Mouse (Mus musculus): ENCODE measurements at regions not wholly inside any gene's neighbourhood (a gene's known extent, or its start where the extent isn't known, plus 50 kb on each side); places are given as distances from the start of the nearest gene placed in this dataset.

DNA sequence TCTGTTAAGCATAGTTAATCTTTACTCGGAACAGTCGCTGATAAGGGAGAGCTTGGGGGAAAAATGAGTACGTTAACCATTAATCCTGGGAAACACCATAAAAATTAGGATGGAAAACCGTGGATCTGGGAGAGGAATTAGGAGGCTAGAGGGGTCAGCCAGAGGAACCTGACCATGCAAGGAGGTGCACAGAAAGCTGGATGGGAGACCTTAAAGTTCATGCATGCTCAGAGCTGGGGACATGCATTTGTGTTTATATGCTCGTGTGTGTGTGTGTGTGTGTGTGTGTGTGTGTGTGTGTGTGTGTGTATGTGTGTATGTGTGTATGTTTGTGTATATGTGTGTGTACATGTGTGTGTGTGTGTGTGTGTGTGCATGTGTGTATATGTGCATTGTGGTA is 143.2 kb upstream of the Irf2bp2 start:
- DNase-seq: no peak

DNA sequence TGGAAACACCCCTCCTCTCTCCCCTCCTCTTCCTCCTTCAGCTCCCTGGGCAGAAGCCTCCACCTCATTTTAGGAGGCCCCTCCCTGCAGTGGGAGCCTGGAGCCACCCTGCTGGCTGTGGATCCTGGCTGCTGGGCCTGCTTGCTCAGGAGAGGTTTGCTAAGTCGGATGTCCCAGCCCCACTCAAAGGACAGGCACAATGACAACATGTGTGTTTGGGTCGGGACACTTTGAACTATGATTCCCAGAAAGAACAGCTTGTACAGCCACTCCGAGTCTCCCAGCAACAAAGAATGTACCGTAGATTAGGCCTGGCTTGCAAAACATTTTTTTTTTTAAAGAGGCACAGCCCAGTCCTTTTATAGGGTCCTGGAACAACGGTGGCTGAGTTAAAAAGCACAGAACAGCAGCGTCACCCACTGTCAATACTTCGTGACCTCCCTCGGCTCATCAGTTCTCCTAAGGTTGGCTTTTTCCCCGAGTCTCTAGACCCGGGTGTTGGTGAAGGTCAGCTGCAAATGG is 142.7 kb upstream of the Irf2bp2 start:
- no peak for DNase-seq

DNA sequence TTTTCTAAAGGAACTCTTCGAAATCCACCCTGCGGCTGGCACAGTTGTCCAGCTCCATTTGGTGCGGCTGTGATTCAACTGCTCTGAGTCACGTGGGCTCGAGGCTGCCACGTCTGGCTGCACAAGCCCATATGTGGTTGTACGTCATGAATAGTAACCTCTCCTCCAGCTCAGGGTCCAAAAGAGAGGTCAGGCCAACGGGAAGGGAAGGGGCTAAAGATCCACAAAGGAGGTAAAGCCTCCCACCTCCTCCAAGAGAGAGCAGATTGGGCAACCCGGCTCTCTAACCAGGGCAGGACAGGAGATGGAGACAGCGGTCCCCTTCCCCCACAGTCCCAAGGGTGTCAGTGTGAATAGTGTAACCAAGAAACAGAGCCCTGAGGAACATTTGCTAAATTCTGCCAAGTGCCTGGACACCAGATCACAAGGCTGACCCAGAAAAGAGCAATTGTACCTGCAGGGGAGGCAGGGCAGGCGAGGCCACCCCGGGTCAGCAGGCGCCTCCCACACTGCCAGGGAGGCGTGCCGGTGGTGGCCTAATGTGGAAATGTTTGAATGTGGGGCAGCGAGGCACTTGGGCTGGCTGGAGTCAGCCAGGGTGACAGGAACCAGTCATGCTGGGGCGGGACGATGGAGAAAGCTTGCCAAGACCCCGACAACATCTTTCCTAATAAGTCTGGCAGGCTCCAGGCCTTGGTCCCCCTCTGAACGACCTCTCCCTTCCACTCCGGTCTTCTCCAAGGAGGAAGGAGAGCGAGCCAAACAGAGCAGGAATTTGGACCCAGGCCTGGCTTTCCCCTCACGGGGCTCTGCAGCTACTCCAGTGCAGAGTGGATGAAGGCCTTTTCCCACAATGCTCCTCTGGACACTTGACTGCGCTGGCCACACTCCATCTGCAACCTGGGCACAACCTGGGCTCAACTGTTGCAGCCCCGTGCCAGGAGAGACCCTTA is 142.0 kb upstream of the Irf2bp2 start:
- DNase-seq: peak; percentile 71

DNA sequence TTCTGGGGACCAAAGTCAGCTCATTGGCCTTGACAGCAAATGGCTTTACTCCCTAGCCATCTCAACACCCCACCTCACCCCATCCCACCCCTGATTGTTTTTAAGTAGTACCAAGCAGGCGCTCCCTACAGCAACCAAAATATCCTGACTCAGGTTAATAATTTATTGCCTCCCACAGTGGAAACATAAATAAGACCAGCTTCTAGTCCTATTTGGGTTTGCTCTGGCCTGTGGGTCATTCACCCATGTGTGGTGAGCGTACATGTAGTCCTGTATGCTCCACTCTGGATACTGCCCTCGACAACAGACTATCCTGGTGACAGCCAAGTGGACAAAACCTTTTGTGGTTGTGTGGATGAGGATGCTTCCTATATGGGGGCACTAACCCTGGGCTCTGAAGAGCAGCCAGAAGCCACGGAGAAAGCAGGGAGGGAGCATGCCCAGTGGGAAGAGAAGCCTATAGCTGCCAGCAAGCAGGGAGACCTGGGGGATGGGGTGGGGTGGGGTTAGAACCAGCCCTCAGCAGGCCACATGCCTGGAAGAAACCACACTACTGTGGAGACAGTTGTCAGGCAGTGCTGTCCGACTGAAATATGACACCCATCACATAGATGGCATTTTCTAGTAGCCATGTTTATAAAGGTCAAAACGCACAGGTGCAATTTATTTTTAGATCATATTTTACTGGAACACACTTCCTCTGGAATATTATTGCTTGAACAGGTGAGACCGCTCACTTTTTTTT is 141.1 kb upstream of the Irf2bp2 start:
- DNase-seq: no peak

DNA sequence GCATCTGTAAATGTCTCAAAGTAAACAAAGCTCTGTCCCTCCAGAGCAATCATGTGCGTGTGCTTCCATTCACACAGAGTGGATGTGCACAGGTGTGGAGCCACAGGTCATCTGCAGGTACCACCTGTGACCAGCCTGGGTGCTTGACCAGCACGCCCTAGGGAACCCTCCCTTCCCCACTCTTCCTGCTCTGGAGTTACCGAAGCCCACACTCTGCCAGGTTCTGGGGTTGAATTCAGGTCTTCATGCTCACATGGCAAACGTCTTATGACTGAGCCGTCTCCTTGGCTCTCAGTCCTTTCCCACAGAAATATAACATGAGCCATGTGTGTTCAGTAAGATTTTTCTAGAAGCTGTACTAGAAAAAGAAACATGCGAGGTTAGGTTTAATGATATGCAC is 140.0 kb upstream of the Irf2bp2 start:
- no peak for DNase-seq

DNA sequence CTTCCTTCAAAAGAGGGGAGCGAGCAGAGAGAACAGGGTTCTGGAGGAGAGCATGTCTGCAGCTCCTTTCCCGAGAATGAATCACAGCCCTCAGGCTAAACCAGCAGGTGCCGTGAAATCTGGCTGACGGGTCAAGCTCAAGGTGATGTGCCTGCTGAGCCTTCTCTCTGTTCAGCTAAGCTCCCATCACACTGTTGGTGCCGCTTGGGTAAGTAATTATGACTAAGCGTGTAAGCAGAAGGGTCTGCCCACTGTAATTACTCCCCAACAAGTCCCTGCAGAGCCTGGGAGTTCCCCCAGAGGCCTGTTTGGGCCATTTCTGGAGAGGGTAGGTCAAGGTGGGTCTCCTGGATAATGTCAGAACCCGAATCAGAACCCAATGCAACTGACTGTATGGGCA is 139.5 kb upstream of the Irf2bp2 start:
- DNase-seq: no peak

DNA sequence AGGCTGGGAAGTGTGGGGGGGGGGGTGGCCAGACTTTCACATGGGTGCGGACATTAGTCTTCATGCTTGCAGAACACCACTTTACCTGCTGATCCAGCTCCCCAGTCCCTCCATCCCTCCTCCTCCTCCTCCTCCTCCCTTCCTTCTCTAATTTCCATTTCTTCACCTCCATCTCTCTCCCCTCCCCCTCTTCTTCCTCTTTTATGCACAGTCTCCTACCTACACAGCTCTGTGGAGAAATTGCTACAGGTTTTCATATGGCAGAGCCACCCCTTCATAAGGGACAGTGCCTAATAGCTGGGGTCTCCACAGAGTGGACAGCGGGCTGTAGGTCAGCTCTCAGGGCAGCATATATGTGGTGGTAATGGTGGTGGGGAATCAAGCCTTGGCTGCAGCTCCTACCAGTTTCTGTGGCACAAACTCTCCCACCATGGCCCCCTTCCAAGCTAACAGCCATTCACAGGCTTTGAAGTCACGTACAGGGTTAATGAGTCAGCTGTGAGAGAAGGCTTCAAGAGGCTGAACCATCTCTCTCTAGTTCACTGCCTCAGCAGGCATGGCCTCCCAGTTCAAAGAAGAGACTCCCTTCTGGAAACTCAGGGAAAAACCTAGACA is 136.3 kb upstream of the Irf2bp2 start:
- DNase-seq: no peak

DNA sequence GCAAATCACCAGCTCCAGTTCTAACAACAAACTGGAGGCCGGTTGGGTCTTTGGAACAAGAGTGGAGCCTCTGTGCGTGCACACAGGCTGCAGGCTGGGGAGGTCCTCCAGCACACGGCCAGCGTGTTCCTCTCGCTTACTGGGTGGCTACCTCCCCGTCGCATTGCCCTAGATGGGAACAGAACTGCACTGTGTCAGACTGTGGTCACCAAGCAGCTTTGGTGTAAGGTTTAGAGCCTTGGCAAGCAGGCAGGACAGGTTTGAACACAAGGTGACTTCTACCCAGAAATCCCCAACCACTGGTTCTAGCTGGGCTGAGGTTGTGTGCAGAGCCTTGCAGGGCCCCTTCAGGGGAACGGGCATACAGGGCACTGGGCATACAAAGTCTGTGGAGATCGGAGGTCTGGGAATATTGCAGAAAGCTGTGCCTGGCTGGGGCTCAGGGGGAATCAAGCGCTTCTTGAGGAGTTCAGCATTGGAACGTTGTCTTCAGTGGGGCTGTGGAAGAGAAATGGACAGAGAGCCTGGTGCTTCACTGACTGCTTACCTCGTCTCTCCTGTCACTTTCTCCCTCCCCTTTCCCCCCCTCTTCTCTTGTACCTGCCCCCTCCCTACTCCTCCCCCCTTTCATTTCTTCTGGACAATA is 135.3 kb upstream of the Irf2bp2 start:
- no peak for DNase-seq

DNA sequence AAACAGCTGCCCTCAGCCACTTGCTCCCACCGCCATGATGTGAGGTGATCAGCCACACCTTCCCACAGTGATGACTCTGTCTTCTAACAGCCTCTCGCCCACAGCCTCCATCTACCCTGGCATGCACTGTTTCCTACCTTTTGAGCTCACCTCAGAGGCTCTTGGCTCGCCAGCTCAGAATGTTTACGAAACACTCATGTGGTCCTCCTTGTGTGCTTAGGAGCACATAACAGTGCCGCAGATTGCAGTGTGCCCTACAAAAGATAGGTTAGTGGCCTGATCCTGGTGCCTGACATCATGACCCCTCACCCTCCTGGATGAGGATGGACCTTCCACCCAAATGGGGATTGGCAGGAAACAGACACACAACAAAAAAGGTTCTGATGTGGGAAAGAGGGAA is 134.3 kb upstream of the Irf2bp2 start:
- no peak for DNase-seq

DNA sequence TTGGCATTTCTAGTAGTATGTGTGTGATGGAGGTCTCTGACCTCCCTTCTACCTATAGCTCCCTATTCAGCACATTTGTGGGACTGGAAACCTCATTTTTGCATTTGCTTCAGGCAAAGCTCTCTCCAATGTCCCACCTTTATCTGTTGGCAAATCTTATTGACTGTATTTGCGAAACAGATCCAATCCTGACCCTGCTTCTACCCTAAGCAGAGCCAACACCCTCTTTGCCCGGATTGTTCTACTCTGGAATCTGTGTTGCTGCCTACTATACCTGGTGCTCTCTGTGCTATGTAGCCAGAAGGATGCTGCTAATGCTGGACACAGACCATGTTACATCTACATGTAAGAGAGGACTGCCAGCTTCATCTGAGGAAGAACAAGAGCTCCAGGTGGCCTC is 133.3 kb upstream of the Irf2bp2 start:
- DNase-seq: no peak

DNA sequence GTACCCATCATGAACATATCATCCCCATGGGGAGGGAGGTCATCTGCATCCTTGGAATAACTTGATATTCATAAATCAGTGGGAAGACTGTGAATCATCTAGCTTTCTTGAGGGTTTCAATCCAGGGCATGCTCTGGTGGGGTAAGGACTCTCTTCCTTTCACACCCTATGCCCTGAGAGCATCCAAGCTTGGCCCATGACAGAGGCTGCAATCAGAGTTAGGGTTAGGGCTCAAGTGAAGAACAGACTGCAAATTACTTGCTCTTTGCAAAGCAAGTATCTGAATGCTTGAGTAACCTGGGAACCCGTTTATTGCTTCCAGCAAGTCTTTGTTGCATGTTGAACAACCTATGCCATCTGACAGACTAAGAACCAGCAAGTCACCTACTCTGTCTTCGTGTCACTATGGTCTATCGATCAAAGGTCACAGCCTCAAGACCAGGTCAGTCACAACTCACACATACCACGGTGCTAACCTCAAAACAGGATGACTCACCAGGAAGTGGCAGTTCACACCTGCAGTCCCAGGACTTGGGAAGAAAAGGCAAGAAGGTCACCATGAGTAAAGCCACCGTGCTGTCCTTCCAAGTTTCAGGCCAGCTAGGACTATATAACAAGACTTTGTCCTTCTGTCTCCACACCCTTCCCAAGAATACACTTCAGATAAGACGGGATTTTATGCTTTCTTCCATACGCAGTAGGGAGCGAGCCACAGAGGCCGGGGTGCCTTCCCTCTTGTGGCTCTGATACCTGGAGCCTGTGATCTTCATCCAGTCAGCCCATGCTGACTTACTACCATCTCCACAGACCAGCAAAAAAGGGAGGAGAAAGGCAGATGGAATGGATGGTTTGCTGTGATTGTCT is 129.7 kb upstream of the Irf2bp2 start:
- no peak for DNase-seq

DNA sequence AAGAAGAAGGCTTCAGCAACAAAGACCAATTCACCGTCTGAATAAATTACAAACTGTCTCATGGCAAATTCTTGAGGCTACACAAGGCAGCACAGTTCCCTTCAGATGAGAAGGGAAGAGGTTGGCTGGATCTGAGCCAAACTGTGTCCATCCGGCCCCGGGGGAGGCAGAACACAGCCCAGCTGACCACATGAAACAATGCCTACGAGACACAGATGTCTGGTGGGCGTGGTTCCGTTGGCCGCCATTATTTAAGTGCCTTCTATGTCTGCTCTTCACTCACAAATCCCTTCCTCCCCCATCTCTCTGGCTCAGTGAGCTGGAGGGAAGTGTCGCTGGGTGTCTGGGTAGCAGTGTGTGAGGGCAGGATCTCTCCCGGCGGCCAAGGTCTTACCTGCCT is 127.8 kb upstream of the Irf2bp2 start:
- DNase-seq: no peak

DNA sequence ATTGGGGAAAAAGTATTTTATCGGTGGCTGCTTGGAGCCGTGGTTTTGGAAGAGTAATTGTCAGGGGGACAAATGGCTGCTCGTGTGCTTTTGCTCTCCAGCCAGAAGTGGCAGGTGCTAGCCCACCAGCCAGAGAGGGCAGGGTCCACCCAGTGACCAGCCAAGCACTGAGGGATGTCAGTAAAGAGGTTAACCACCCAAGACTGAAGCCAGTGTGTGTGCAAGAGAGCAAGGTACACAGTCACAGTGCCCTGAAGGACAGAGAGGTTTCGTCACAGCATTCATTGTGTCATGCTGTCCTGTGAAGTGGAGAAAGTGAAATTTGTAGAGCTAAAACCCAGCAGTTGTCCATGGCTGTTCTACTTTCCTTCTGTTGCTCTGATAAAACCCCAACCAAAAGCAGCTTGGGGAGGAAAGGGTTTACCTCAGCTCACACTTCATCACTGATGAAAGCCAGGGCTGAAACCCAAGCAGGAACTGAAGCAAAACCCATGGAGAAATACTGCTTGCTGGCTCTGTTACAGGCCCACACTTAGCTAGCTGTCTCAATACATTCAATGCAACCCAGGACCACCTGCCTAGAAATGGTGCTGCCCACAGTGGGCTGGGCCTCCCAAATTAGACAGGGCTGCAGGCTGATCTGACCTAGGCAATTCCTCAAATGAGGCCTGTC is 126.8 kb upstream of the Irf2bp2 start:
- DNase-seq: no peak

DNA sequence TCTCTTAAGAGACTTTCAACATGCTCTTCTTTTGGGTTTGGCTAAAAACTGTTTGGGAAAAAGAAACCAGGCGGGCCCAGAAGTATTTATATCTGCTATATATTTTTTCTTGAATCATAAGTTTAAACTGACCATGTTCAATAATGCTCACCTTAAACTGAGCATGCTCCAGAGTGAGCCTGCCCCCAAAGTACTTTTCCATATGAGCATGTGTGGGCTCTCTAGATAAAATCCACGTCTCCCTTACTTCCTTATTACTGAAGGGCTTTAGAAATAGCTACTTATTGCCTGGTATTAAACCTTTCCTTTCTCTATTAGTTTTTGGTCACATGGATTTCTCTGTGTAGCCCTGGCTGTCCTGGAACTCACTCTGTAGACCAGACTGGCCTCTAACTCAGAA is 126.0 kb upstream of the Irf2bp2 start:
- no peak for DNase-seq

DNA sequence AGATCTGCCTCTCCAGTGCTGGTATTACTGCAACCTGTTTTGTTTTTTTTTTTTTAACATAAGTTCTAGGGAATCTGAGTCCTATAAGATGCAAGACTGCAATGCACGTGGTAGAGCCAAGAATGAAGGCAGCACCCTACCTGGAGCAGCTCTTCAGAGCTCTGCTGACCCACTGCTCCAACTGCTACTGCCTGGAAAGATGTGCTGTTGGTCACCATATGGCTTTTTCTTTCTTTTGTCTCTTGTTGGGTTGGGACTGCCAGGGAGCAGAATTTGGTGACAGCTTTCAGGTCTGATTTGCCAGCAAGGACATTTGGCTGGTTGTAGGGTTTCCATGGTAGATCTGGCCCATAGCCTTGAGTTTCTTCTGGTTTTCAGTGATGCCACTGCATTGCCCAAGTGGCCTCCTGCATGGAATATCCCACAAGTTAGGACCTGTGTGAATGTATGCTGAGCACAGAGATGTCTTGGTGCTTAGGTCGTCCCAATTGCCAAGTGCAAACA is 123.9 kb upstream of the Irf2bp2 start:
- DNase-seq: peak; percentile 83

DNA sequence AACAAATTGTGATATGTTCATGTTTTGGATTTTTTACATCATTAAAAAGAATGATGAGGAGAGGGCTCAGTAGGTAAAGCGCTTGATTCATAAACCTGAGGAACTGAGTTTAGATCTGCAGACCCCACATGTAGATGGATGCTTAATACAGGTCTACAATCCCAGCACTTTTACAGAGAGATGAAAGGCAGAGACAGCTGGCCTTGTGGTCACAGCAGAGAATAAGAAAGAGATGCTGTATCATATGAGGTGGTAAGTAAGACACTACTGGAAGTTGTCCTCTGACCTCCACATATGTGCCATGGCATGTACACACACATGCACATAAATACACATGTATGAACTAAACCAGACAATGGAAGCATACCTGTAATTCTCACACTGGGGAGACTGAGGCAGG is 121.9 kb upstream of the Irf2bp2 start:
- no peak for DNase-seq

DNA sequence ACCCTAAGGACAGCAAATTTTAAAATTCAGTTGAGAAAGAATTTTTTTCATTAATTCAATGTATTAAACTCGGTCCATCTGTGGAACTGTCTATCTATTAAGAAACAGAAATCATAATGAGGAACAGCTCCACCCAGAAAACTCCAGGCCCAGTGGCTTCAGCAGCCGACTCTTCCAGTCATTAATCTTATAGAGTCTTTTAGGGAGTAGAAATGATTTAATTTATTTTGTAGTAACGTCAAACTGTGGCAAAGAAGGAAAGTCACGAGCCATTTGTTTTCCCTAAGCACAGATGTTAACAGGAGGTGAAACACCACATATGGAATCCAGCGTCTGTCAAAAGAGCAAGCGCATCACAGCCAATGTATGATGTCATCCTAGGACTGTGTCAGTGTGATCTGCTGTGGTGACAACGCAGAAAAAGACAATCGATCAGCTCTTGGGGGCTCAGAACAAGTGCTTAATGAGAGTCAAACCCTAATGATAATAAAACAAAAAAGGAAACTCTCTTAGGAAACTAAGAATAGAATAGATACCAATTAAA is 119.9 kb upstream of the Irf2bp2 start:
- DNase-seq: no peak

DNA sequence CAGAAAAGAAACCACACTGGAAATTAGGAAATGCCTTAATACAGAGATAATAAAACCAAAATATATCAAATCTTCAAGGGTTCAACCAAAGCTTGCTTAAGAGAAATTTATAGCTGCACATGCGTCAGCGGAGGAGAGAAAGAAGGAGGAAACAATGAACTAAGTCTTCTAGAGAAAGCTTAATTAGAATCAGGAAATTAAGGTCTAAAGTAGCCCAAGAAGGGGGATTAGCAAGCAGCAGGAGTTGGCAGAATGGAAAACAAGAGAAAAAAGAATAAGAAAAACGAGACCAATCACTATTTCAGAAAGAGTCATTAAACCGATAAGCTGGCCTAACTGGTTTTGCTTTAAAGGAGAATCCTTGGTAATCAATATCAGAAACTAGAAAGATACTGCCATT is 119.4 kb upstream of the Irf2bp2 start:
- DNase-seq: no peak

DNA sequence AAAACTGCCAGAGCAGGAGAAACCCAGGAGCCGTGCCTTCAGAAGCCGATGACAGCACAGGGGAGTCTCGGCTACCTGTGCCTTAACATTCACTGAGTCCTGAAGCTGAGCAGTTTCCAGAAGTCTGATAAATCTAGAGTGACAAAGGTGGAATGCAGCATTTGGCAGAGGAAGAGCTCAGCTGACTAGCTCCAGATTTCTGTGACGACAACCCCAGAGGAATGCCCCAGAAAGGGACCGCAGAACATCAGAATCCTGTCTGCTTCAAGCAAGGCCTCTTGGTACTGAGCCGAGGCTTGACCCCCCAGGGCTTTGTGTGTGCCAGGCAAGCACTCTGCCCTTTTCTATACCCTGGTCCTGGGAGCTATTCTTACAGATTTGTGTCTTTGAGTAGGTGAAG is 119.0 kb upstream of the Irf2bp2 start:
- peak; percentile 35 for DNase-seq

DNA sequence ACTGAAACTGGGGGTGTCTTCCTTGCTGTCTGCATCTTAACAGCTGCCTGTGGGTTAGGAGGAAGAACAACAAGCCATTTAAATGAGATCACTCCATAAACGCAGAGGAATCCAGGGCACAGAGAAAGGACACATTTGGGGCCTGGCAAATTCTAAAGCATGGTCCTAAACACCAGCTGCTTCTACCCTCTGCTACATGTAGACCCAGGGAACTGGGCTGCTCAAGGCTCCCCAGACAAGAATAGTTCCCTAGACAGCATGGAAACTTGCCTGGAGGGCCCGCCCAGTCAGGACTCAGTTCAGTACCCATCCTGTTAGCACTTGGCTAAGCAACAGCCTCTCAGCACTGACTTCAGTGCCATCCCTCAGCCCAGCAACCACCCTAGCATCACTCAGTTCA is 115.2 kb upstream of the Irf2bp2 start:
- DNase-seq: no peak

Measured in cerebellum, adult 8-10 months (tissue).